10 mouse cellular contexts compared by ENCODE assay signal in genomic region chr16:32813362-32813761, GRCm38 (mm10). TPM values are rescaled to one million over a fixed set of nuclear protein-coding genes. Genes with fewer than 3 reads are reported as not detected.
DNase-seq lines count a peak whose midpoint lies in the region; ATAC-seq and TF ChIP-seq lines count a peak whose summit lies in the region.
"Had no signal": no experiment of that assay in that cellular context is flagged by ENCODE, and none has a peak within 500 bp of the region (broad histone marks: within the 10 kb centered on the region; RNA-seq: fewer than 3 reads in every experiment).

No protein-coding gene starts in this region.

- H3K4me2 ChIP-seq in forebrain, embryonic 13.5 days = peak overlapping the region; percentile 30; the same call in 1 of the 2 replicates
- H3K4me2 ChIP-seq in forebrain, embryonic 11.5 days (ENCODE audit: low read depth, low read length, severe bottlenecking) = no peak overlapping the region

- peaks cover 12% of the 10 kb centered on the region for H3K4me1 ChIP-seq in forebrain, embryonic 13.5 days
- no peaks in the 10 kb centered on the region; the same call in 1 of the 2 replicates for H3K4me1 ChIP-seq in forebrain, embryonic 11.5 days (replicated peaks; ENCODE audit: control insufficient read depth, insufficient read depth, low read length)
- H3K4me1 ChIP-seq in lung, adult 2 months (ENCODE audit: control insufficient read depth, insufficient read depth, low read length) = no peaks in the 10 kb centered on the region

- no peak for TF ChIP-seq POLR2A in lung, adult 2 months (IDR thresholded peaks at IDR 0.05; ENCODE audit: borderline replicate concordance, extremely low read depth, low read depth, low read length)

- H3K27ac ChIP-seq in forebrain, embryonic 13.5 days = no peak overlapping the region
- H3K27ac ChIP-seq in forebrain, embryonic 11.5 days (ENCODE audit: low read depth, low read length) = no peak overlapping the region

- no peak overlapping the region for H3K4me3 ChIP-seq in forebrain, embryonic 13.5 days
- H3K4me3 ChIP-seq in forebrain, embryonic 11.5 days (ENCODE audit: low read depth, low read length) = no peak overlapping the region
- no peak overlapping the region for H3K4me3 ChIP-seq in lung, adult 2 months (replicated peaks; ENCODE audit: extremely low read depth, low read depth, low read length)

- no peaks in the 10 kb centered on the region for H3K9me3 ChIP-seq in forebrain, embryonic 13.5 days (replicated peaks)
- no peaks in the 10 kb centered on the region for H3K9me3 ChIP-seq in forebrain, embryonic 11.5 days (ENCODE audit: control insufficient read depth, low read length)

- no peak overlapping the region for H3K9ac ChIP-seq in forebrain, embryonic 13.5 days
- H3K9ac ChIP-seq in forebrain, embryonic 11.5 days (ENCODE audit: low read length) = no peak overlapping the region

- H3K27me3 ChIP-seq in forebrain, embryonic 13.5 days = no peaks in the 10 kb centered on the region
- no peaks in the 10 kb centered on the region for H3K27me3 ChIP-seq in forebrain, embryonic 11.5 days (ENCODE audit: control insufficient read depth, insufficient read depth, low read length)

- ATAC-seq in forebrain, embryonic 13.5 days = no peak
- no peak for ATAC-seq in forebrain, embryonic 11.5 days (replicated peaks; ENCODE audit: low FRiP score)

- DNase-seq in forebrain, embryonic 11.5 days (ENCODE audit: low spot score) = no peak
- DNase-seq in lung, adult 2 months = no peak
- DNase-seq in lung, postnatal 36 days = no peak
- peak; percentile 20 for DNase-seq in c-Kit-positive CD71-positive TER-119-negative erythroid progenitor cells, embryonic 14.5 days (ENCODE audit: low read depth)
- peak; percentile 38 to 45 for DNase-seq in lung, postnatal 4 days
- no peak for DNase-seq in spleen, adult 18-20 months
- no peak for DNase-seq in frontal cortex, postnatal 36 days (ENCODE audit: low spot score in 2 of 2)

- H3K36me3 ChIP-seq in forebrain, embryonic 13.5 days (ENCODE audit: poor library complexity, severe bottlenecking) = no peaks in the 10 kb centered on the region
- H3K36me3 ChIP-seq in forebrain, embryonic 11.5 days (ENCODE audit: control insufficient read depth, insufficient read depth, low read length) = no peaks in the 10 kb centered on the region

- 48% methylated on average over 9 of the region's 9 CpGs for WGBS in forebrain, embryonic 13.5 days
- WGBS in forebrain, embryonic 11.5 days = 53% methylated on average over 9 of the region's 9 CpGs
- 24% methylated on average over 9 of the region's 9 CpGs for WGBS in lung, adult 2 months

- 0 out of 2 replicates have a peak, but pooled peaks have one; percentile 12 for TF ChIP-seq CTCF in lung, adult 2 months (IDR thresholded peaks at IDR 0.05; ENCODE audit: insufficient read depth, low read length)

RNA-seq across cellular contexts. Expression of gene Smbd1, which starts 3.1 kb away (rescaled TPM):
- not detected in 2 replicates for polyA plus RNA-seq in forebrain, embryonic 13.5 days (2015; fragmentation: Nextera tagmentation; extraction: Ambion mirVana)
- not detected in 2 replicates for polyA plus RNA-seq in forebrain, embryonic 11.5 days (2014; fragmentation: Nextera tagmentation; extraction: Ambion mirVana)
- polyA plus RNA-seq in lung, adult 2 months (2012; rRNA removed) = 2.3 and 3.0 TPM in 2 replicates
- polyA plus RNA-seq: cerebellum, adult 2 months; limb, embryonic 14.5 days had no signal

RNA-seq across cellular contexts. Expression of gene Muc20, which starts 16.1 kb away (rescaled TPM):
- polyA plus RNA-seq in forebrain, embryonic 13.5 days (2015; fragmentation: Nextera tagmentation; extraction: Ambion mirVana) = not detected in 2 replicates
- not detected in 2 replicates for polyA plus RNA-seq in forebrain, embryonic 11.5 days (2014; fragmentation: Nextera tagmentation; extraction: Ambion mirVana)
- polyA plus RNA-seq in lung, adult 2 months (2012; rRNA removed) = 9.0 and 11.8 TPM in 2 replicates
- polyA plus RNA-seq: cerebellum, adult 2 months had no signal

Comparison
In these comparisons a context has a peak if more than half of its experiments do, and no peak if none do; other contexts are left out.
1. DNase-seq: peak in c-Kit-positive CD71-positive TER-119-negative erythroid progenitor cells, embryonic 14.5 days (single experiment) and lung, postnatal 4 days (2 of 2); none in forebrain, embryonic 11.5 days (single experiment), lung, adult 2 months (single experiment), lung, postnatal 36 days (single experiment), spleen, adult 18-20 months (0 of 2) and frontal cortex, postnatal 36 days (0 of 2).
2. RNA of gene Muc20, which starts 16.1 kb away (polyA plus RNA-seq): 9.0 to 11.8 TPM in lung, adult 2 months; not detected in forebrain, embryonic 13.5 days and not detected in forebrain, embryonic 11.5 days; every median in the first group is over 10 times any median in the second.